Mouse (Mus musculus) lung, embryonic 16.5 days (tissue): ENCODE data around the gene Hpf1. TPM values are rescaled to one million over a fixed set of nuclear protein-coding genes. Genes with fewer than 3 reads are reported as not detected.

Source experiments
- ATAC-seq: fragments of 200-750 bp; cut with Nextera tagmentation; 2 replicates; pipeline ENCODE4 v1.8.0; 2017; ENCODE audit warnings: low read depth, mild to moderate bottlenecking, moderate library complexity
- H3K27ac ChIP-seq: fragments of 300-500 bp; sonication (generic); 2 replicates; pipeline ENCODE4 v1.5.1; 2014; ENCODE audit warnings: mild to moderate bottlenecking, control low read depth, low read length
- H3K27me3 ChIP-seq: fragments of 300-500 bp; sonication (generic); 2 replicates; pipeline ENCODE4 v1.6.1; 2014; ENCODE audit warnings: low read depth, low read length, mixed read lengths; ENCODE audit not compliant: control insufficient read depth, insufficient read depth
- H3K36me3 ChIP-seq: fragments of 300-500 bp; sonication (generic); 2 replicates; pipeline ENCODE4 v1.6.1; 2014; ENCODE audit warnings: low read length; ENCODE audit not compliant: control insufficient read depth, insufficient read depth
- H3K4me1 ChIP-seq: fragments of 300-500 bp; sonication (generic); replicated peaks from 2 replicates; pipeline ENCODE4 v1.6.1; 2014; ENCODE audit warnings: low read length, mixed read lengths; ENCODE audit not compliant: control insufficient read depth, insufficient read depth
- H3K4me2 ChIP-seq: fragments of 300-500 bp; sonication (generic); 2 replicates; pipeline ENCODE4 v1.6.1; 2014; ENCODE audit warnings: low read depth, low read length, control low read depth
- H3K4me3 ChIP-seq: fragments of 300-500 bp; sonication (generic); 2 replicates; pipeline ENCODE4 v1.5.1; 2014; ENCODE audit warnings: mild to moderate bottlenecking, low read length, control low read depth
- H3K9ac ChIP-seq: fragments of 300-500 bp; sonication (generic); 2 replicates; pipeline ENCODE4 v1.6.1; 2014; ENCODE audit warnings: low read length, control low read depth
- H3K9me3 ChIP-seq: fragments of 300-500 bp; sonication (generic); 2 replicates; pipeline ENCODE4 v1.6.1; 2016; ENCODE audit warnings: low read length; ENCODE audit not compliant: control insufficient read depth
- WGBS: fragments of 180-500 bp; shearing (Covaris S2); extraction: QIAGEN DNeasy Blood & Tissue Kit; methylation state at CpG from one replicate; pipeline ENCODE4 v1.1.7; 2014; 5-methylcytosine and 5-hydroxymethylcytosine counted together
- polyA plus RNA-seq: library from polyadenylated mRNA; unstranded; fragments of >200 nt; fragmentation: Nextera tagmentation; extraction: Ambion mirVana; gene quantifications from 2 replicates; pipeline ENCODE4 v1.2.1, GENCODE M21; 2015

The Hpf1 gene
- polyA plus RNA-seq, 1 experiment from 2014 or later = 110 TPM

DNA sequence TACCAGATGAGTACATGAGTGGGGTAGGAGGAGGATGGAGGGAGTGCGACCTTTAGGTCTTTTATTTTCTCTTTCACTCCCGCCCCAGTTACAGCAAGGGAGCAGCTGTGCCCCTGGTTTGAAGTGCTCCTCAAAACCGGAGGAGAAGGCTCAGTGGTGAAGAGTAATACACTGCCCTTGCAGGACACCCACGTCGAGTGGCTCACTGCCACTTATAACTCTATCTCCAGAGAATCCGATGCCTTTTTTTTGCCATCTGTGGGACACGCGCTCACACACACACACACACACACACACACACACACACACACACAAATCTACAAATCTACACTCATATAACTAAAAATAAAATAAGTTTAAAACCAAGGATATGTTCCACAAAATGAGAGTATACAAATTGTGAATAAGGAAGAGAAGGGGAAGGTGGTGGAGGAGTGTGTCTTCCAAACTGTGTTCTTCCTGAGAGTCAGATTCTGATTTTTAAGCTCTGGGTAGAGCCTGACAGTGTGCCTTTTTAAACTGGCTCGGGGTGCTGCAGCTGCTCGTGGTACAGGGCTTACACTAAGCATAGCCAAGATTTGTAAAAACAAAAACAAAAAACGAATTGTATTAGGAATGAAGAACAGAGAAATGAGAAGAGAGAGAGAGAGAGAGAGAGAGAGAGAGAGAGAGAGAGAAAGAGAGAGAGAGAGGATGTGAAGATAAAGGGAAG is 931 bp upstream of the Hpf1 start:
- no peak for ATAC-seq
- H3K4me2 ChIP-seq = no peak overlapping the region; the same call in 1 of the 2 replicates
- peaks cover 10% of the 10 kb centered on the region for H3K4me1 ChIP-seq
- no peak overlapping the region for H3K27ac ChIP-seq
- H3K9me3 ChIP-seq = no peaks in the 10 kb centered on the region
- H3K27me3 ChIP-seq = no peaks in the 10 kb centered on the region
- H3K36me3 ChIP-seq = 0 out of 2 replicates have a peak, but pooled peaks cover 2% of the 10 kb centered on the region
- WGBS = 67% methylated on average over 11 of the region's 11 CpGs
- no peak overlapping the region for H3K4me3 ChIP-seq
- no peak overlapping the region for H3K9ac ChIP-seq

DNA sequence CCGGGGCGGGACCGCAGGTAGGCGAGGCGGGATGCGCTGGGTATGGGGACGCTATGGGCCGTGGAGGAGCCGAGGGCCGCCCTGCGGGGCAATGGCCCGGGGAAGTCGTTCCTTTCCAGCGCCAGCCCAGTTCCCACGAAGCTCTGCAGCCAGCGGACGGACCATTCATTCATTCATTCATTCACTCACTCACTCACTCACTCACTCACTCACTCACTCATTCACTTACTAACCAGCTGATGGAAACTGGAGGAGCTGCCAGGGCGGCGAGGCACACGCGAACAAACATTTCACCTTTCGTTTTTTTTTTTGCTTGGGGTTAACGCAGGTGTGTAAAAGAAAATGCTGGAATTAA is 279 bp downstream of the Hpf1 start:
- Histone ChIP-seq H3K4me2 (peak overlapping the region; percentile 67), H3K36me3 (0 out of 2 replicates have a peak, but pooled peaks cover 2% of the 10 kb centered on the region), H3K9ac (peak overlapping the region; percentile 87), H3K27ac (no peak overlapping the region), H3K4me3 (peak overlapping the region; percentile 87), H3K9me3 (no peaks in the 10 kb centered on the region), H3K27me3 (no peaks in the 10 kb centered on the region), H3K4me1 (peaks cover 10% of the 10 kb centered on the region)
- ATAC-seq = no peak
- under 1% methylated on average over 21 of the region's 23 CpGs for WGBS

DNA sequence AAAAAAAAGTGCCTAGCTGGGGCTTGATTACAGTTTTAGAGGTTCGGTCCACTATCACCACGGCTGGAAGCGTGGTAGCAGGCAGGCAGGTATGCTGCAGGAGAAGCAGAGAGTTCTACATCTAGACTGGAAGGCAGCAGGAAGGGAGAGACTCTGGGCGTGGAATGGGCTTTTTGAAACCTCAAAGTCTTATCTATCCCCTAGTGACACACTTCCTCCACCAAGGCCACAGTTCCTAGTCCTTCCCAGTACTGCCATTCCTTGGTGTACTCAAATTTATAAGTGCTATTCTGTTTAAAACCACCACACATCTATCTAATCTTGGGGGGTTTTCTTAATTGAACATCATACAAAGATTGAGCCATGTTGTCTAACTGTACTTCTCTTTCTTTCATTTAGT is 1.5 kb downstream of the Hpf1 start:
- H3K9me3 ChIP-seq = no peaks in the 10 kb centered on the region
- WGBS = 91% methylated on average over 4 of the region's 4 CpGs
- no peaks in the 10 kb centered on the region for H3K27me3 ChIP-seq
- H3K9ac ChIP-seq = no peak overlapping the region
- ATAC-seq = no peak
- 0 out of 2 replicates have a peak, but pooled peaks cover 2% of the 10 kb centered on the region for H3K36me3 ChIP-seq
- H3K4me3 ChIP-seq = peak overlapping the region; percentile 87; the same call in 1 of the 2 replicates
- H3K4me2 ChIP-seq = peak overlapping the region; percentile 67; the same call in 1 of the 2 replicates
- H3K4me1 ChIP-seq = peaks cover 13% of the 10 kb centered on the region
- H3K27ac ChIP-seq = no peak overlapping the region

DNA sequence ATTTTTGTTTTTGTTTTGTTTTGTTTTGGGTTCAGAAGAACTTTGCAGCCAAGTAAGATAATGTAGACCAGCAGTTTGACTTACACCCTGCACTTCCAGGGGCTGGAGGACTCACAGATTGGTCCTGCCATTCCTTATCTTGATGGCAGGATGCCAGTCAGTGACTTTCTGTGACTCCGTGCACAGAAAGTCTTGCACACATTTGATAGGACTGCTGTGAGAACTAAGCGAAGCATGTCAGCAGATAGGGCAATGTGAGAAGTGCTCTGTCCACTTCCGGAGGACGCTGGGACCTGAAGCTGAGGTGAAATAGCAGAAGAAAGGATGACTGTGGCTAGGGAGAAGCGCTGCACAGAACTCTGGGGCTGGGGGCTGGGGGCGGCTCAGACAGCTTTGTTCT is 5.7 kb downstream of the Hpf1 start:
- Histone ChIP-seq H3K4me2 (no peak overlapping the region), H3K36me3 (peaks cover 8% of the 10 kb centered on the region; the same call in 1 of the 2 replicates), H3K9me3 (no peaks in the 10 kb centered on the region), H3K27me3 (no peaks in the 10 kb centered on the region), H3K27ac (no peak overlapping the region), H3K4me3 (no peak overlapping the region), H3K9ac (no peak overlapping the region), H3K4me1 (peaks cover 12% of the 10 kb centered on the region)
- ATAC-seq = no peak
- 72% methylated on average over 6 of the region's 6 CpGs for WGBS

DNA sequence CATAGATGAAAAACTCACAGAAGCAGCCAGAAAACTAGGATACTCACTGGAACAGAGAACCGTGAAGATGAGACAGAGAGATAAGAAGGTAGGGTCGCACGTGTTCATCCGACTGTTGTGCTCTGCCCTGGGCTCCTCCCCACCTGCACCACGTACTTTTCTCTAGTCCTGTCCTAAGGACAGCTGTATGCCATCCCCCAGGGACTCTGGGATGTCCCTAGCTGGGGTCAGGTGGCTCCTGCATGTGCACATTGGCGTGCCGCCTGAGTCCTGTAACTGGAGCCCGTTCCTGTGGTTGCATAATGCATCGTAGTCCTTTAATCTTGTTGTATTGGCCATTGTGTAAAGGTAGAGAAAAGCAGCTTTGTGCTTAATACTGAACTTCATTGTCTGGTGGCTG is 9.9 kb downstream of the Hpf1 start:
- H3K4me1 ChIP-seq = peaks cover 3% of the 10 kb centered on the region; the same call in 1 of the 2 replicates
- 72% methylated on average over 9 of the region's 9 CpGs for WGBS
- H3K27me3 ChIP-seq = no peaks in the 10 kb centered on the region
- H3K9ac ChIP-seq = no peak overlapping the region
- ATAC-seq = no peak; the same call in 1 of the 2 replicates
- no peak overlapping the region for H3K27ac ChIP-seq
- H3K4me3 ChIP-seq = no peak overlapping the region
- no peak overlapping the region for H3K4me2 ChIP-seq
- peaks cover 6% of the 10 kb centered on the region; the same call in 1 of the 2 replicates for H3K36me3 ChIP-seq
- H3K9me3 ChIP-seq = no peaks in the 10 kb centered on the region

DNA sequence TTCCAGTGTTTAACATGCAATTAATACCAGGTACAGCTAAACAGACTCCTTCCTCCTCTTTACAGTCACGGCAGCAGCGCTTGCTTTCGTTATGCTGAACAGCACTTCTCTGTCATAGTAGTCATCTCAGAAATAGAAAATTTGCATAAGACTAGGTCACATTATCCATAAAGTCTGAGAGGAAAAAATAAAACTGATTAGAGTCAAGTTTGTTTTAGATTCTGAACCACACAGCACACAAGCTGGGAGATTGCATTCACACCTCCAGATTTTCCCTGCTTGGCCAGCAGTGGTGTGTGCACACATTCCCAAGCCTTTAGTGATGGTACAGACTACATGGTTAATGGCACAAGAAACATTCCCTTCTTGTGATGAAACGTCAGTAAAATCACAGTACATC is 21.9 kb downstream of the Hpf1 start:
- H3K9ac ChIP-seq = no peak overlapping the region
- WGBS = 59% methylated on average over 4 of the region's 4 CpGs

DNA sequence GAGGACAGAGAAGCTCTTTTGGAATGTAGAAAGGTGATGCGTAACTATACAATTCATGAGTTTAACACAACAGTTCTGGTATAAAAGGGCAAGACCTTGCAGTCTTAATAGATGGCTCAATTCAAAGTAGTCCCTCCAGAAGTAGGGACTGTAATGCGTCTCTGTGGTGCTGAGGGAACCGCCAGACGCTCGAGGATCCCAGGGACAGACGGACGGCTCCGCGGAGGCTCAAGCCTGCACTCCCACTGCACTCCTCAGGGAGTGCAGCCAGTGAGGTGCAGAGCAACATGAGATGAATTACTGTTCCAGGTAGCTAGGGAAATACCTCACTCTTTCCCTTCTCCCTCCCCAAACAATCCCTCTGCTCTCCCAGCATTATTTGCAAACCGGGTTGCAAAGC is 22.3 kb downstream of the Hpf1 start:
- Histone ChIP-seq H3K36me3 (peaks cover 5% of the 10 kb centered on the region), H3K4me3 (peak overlapping the region; percentile 6; the same call in 1 of the 2 replicates), H3K9ac (no peak overlapping the region), H3K9me3 (no peaks in the 10 kb centered on the region), H3K4me1 (no peaks in the 10 kb centered on the region), H3K4me2 (peak overlapping the region; percentile 26; the same call in 1 of the 2 replicates), H3K27ac (no peak overlapping the region), H3K27me3 (no peaks in the 10 kb centered on the region)
- WGBS = 56% methylated on average over 10 of the region's 10 CpGs
- peak; percentile 61 for ATAC-seq

More for the DNA sequence above, 21.9 kb downstream of the Hpf1 start:
- H3K9me3 ChIP-seq = no peaks in the 10 kb centered on the region
- H3K27ac ChIP-seq = no peak overlapping the region
- H3K4me2 ChIP-seq = peak overlapping the region; percentile 26; the same call in 1 of the 2 replicates
- peak; percentile 93 for ATAC-seq
- H3K4me1 ChIP-seq = no peaks in the 10 kb centered on the region
- H3K4me3 ChIP-seq = no peak overlapping the region
- no peaks in the 10 kb centered on the region for H3K27me3 ChIP-seq
- H3K36me3 ChIP-seq = peaks cover 5% of the 10 kb centered on the region

DNA sequence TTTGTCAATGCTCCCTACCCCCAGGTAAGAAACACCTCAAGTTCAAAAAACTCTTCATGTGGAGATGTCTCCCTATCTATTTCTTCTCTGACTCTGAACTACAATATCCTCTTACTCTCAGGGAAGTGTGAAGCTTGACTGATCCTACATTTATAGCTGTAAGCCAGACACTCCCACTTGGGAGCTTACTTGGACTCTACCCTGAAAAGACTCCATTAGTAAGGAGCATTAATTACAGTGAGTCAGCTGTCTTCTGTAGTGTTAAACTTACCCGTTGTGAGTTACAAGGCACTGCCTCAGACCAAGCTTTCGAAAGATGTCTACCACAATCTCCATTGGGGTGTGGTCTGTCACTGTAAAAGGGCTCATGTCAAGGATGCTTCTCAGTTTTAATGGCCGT is 28.9 kb downstream of the Hpf1 start:
- Histone ChIP-seq H3K9me3 (no peaks in the 10 kb centered on the region), H3K27ac (no peak overlapping the region), H3K9ac (no peak overlapping the region), H3K36me3 (no peaks in the 10 kb centered on the region), H3K4me3 (no peak overlapping the region), H3K4me1 (no peaks in the 10 kb centered on the region), H3K27me3 (no peaks in the 10 kb centered on the region), H3K4me2 (no peak overlapping the region)
- WGBS = 81% methylated on average over 3 of the region's 3 CpGs
- ATAC-seq = no peak

DNA sequence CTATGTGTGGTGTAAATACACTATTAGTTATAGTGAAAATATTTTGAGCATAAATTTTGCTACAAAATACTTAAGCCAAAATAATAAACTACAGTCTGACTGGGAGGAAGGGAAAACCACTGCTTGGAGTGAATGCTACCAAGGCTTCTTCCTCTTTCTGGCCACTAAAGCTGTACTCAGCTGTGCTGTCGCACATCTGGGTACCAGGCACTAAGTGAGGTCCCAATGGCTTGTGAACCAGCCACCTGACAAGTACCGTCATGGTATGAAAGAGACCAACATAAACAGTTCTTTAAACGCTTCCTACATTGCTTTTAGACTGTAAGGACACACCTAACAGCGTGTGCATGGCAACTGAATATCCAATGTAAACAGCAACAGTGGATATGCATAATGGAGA is 30.0 kb downstream of the Hpf1 start:
- no peaks in the 10 kb centered on the region for H3K4me1 ChIP-seq
- no peak for ATAC-seq
- no peak overlapping the region for H3K4me3 ChIP-seq
- H3K36me3 ChIP-seq = no peaks in the 10 kb centered on the region
- 72% methylated on average over 4 of the region's 4 CpGs for WGBS
- H3K9me3 ChIP-seq = no peaks in the 10 kb centered on the region
- no peak overlapping the region for H3K9ac ChIP-seq
- H3K27me3 ChIP-seq = no peaks in the 10 kb centered on the region
- H3K27ac ChIP-seq = no peak overlapping the region
- no peak overlapping the region for H3K4me2 ChIP-seq
